Mouse (Mus musculus) ovary, postnatal 14 days (tissue): Measurements from ENCODE around the gene Hc.

Experiments used
- DNase-seq: peaks from one replicate; pipeline ENCODE4 v3.0.0; 2022; ENCODE audit warnings: low spot score

The Hc gene

GRCm38 (mm10) chr2:34953547-34954116 lies 107.6 kb downstream of the Hc start:
- DNase-seq, result no peak

- DNase-seq, result no peak
These were observed 108.2 kb downstream of the Hc start for GRCm38 (mm10) chr2:34953018-34953417.

- no peak for DNase-seq
These were observed 109.8 kb downstream of the Hc start for GRCm38 (mm10) chr2:34951469-34951868.

GRCm38 (mm10) chr2:34948622-34949021 lies 112.6 kb downstream of the Hc start:
- DNase-seq, result no peak

- DNase-seq, result no peak
These were observed 115.2 kb downstream of the Hc start for GRCm38 (mm10) chr2:34946046-34946445.

GRCm38 (mm10) chr2:34945580-34945979 lies 115.7 kb downstream of the Hc start:
- DNase-seq, result no peak

- DNase-seq, result no peak
These were observed 116.5 kb downstream of the Hc start for GRCm38 (mm10) chr2:34944761-34945160.

GRCm38 (mm10) chr2:34943556-34944120 lies 117.6 kb downstream of the Hc start:
- DNase-seq, result no peak

- no peak for DNase-seq
These were observed 120.1 kb downstream of the Hc start for GRCm38 (mm10) chr2:34941061-34941675.

- DNase-seq, result no peak
These were observed 121.0 kb downstream of the Hc start for GRCm38 (mm10) chr2:34940246-34940645.

- no peak for DNase-seq
These were observed 122.7 kb downstream of the Hc start for GRCm38 (mm10) chr2:34938269-34939208.

GRCm38 (mm10) chr2:34937460-34937859 lies 123.8 kb downstream of the Hc start:
- DNase-seq, result no peak
